Mouse (Mus musculus) liver, embryonic 14.5 days (tissue): ENCODE measurements at regions not wholly inside any gene's neighbourhood (a gene's known extent, or its start where the extent isn't known, plus 50 kb on each side); places are given as distances from the start of the nearest gene placed in this dataset.

Experiments
- CTCF ChIP-seq: IDR thresholded peaks from 2 replicates; pipeline ENCODE4 v1.5.1; 2016; ENCODE audit warnings: antibody characterized with exemption, low read depth, control low read depth
- EP300 ChIP-seq: IDR thresholded peaks from 2 replicates; pipeline ENCODE4 v1.6.1; 2016; ENCODE audit warnings: antibody characterized with exemption, low read depth

DNA sequence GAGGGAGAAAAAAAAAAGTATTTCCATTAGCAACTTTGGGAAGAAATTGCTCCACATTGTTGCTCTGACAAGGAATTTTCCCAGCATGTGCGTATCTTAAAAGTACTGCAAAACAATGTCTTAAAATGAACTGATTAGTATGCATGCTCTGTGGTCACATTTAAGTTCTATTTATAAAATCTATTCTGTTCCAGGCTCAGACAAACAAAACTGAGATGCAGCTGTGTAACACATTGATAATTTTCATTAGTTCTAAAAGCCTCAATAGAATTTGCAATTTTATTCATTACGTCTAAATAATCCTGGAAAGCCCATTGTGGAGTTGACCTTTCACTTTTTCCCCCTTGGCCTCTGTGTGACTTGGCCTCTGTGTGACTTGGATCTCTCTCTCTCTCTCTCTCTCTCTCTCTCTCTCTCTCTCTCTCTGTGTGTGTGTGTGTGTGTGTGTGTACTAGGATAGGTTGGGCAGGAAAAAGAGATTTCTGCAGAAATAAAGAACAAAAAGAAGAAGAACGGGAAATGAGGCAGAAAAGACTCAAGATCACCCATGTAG, 262.8 kb upstream of the Tenm2 start:
- TF ChIP-seq CTCF, result no peak
- TF ChIP-seq EP300, result no peak
